Mouse (Mus musculus): ENCODE measurements at regions not wholly inside any gene's neighbourhood (a gene's known extent, or its start where the extent isn't known, plus 50 kb on each side); places are given as distances from the start of the nearest gene placed in this dataset.
A peak's percentile ranks its signal among the peaks of the same experiment; 100 is the strongest.

DNA sequence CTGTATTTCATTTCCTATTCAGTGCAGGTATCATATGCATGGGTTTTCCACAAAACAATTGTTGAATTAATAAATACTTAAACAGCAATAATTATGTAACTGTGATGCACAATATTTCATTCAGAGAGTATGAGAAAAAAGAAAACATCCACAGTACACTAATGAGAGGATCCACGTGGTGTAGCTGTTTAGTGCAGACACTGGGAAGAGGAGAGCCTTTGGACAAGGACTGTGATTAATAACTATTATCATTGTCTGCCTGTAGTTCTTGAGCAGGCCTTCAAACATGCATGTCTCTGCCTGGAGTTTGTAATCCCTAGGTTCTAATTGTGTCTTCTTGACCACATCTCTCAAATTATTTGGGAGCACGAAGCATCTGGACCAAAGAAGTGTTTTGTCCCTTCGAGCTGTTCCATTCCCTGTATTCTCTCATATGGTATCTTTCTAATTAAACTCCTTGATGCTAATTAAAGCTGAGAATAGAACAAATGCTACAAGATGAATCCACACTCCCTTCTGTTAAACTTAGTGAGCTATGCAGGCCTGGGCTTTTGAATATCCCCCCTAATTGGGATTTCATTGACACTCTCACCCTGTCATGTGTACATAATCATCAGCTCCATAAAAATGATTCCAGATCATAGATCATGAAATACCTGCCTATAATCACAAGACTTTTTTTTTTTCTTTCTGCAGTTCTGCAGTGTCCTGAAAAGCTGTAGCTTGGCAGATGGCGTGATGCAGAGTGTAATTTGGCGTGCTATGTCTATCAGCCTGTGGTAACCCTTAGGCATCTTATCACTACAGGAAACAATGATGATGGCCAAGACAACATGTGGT is 1208.9 kb upstream of the G6pd2 start:
- H3K27me3 ChIP-seq (ENCODE audit: control insufficient read depth, insufficient read depth, low read depth, low read length) = no peaks in the 10 kb centered on the region
- H3K27ac ChIP-seq (ENCODE audit: low read length) = no peak overlapping the region
- H3K4me2 ChIP-seq (ENCODE audit: low read length) = no peak overlapping the region
- ATAC-seq = peak; percentile 86
- 53% methylated on average over 5 of the region's 5 CpGs for WGBS
- H3K36me3 ChIP-seq (ENCODE audit: control insufficient read depth, insufficient read depth, low read length) = no peaks in the 10 kb centered on the region
- H3K4me1 ChIP-seq (ENCODE audit: control insufficient read depth, insufficient read depth, low read length) = no peaks in the 10 kb centered on the region
- H3K9ac ChIP-seq (ENCODE audit: low read depth, low read length) = no peak overlapping the region
- no peak overlapping the region for H3K4me3 ChIP-seq (ENCODE audit: low read depth, low read length)
- H3K9me3 ChIP-seq (replicated peaks; ENCODE audit: control insufficient read depth, low read length, poor library complexity, severe bottlenecking) = no peaks in the 10 kb centered on the region

DNA sequence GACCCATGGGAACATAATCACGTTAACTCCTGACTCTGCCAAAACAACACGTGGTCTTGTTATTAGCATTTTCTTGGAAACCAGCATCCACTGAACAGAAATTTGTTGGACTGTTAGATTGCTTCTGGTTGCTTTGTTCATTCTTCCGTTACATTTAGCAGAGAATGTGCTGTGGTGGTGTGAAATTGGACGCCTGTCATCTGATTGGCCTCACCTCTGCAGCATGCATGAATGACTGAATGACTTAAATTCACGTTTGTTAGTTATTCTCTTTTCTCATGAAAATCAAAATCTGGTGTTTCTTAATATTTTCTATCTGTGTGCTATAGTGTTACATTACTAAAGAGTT is 1208.3 kb upstream of the G6pd2 start:
- no peak for ATAC-seq
- Histone ChIP-seq H3K36me3 (ENCODE audit: control insufficient read depth, insufficient read depth, low read length) (no peaks in the 10 kb centered on the region), H3K9me3 (replicated peaks; ENCODE audit: control insufficient read depth, low read length, poor library complexity, severe bottlenecking) (no peaks in the 10 kb centered on the region), H3K27ac (ENCODE audit: low read length) (no peak overlapping the region), H3K9ac (ENCODE audit: low read depth, low read length) (no peak overlapping the region), H3K4me1 (ENCODE audit: control insufficient read depth, insufficient read depth, low read length) (no peaks in the 10 kb centered on the region), H3K27me3 (ENCODE audit: control insufficient read depth, insufficient read depth, low read depth, low read length) (no peaks in the 10 kb centered on the region), H3K4me2 (ENCODE audit: low read length) (no peak overlapping the region), H3K4me3 (ENCODE audit: low read depth, low read length) (no peak overlapping the region)
- WGBS = 45% methylated on average over 5 of the region's 5 CpGs

DNA sequence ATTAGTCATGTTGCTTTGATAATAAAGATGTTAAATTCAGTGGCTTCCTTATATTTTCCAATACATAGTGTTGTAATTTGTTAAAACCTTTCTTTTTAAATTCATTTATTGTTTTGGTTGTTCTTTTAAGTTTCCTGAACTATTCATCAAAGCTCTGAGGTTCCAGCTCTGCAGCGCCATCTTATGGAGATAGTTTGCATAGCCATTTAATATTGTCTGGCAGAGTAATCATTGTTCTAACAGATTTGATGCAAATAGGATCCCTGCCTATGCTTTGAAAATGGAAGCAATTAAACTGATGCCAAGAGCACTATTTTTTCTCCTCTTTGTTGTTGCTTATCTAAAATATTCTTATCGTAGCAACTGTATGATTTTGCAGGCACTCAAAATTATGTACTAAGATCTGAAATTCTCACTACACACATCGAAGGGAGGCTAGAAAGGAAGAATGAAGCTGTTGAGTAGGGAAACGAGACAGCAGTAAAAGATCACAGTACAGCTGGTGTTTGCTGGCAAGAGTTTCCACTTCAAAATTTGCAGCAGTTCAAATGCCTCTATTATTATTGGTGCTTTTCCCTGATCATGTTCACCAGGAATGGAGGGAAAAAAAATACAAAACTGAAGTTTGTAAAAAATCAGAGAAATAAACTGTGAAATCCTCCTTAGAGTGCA is 1199.5 kb upstream of the G6pd2 start:
- H3K27me3 ChIP-seq (ENCODE audit: control insufficient read depth, insufficient read depth, low read depth, low read length) = no peaks in the 10 kb centered on the region
- no peak overlapping the region for H3K9ac ChIP-seq (ENCODE audit: low read depth, low read length)
- WGBS = 25% methylated on average over 4 of the region's 4 CpGs
- H3K36me3 ChIP-seq (ENCODE audit: control insufficient read depth, insufficient read depth, low read length) = no peaks in the 10 kb centered on the region
- H3K4me3 ChIP-seq (ENCODE audit: low read depth, low read length) = no peak overlapping the region
- no peak overlapping the region for H3K4me2 ChIP-seq (ENCODE audit: low read length)
- H3K9me3 ChIP-seq (replicated peaks; ENCODE audit: control insufficient read depth, low read length, poor library complexity, severe bottlenecking) = no peaks in the 10 kb centered on the region
- no peak overlapping the region for H3K27ac ChIP-seq (ENCODE audit: low read length)
- ATAC-seq = no peak; the same call in 1 of the 2 replicates
- H3K4me1 ChIP-seq (ENCODE audit: control insufficient read depth, insufficient read depth, low read length) = no peaks in the 10 kb centered on the region
